Mouse (Mus musculus): ENCODE measurements around the gene Shank3.
A peak's percentile ranks its signal among the peaks of the same experiment; 100 is the strongest.

Shank3 gene

GRCm38 (mm10) chr15:89525464-89525863 is 26.0 kb downstream of the Shank3 start:
- DNase-seq = no peak

GRCm38 (mm10) chr15:89525896-89526295 is 26.5 kb downstream of the Shank3 start:
- no peak for DNase-seq

- no peak for DNase-seq
These were observed 27.4 kb downstream of the Shank3 start for GRCm38 (mm10) chr15:89526776-89527325.

GRCm38 (mm10) chr15:89527466-89527865 is 28.0 kb downstream of the Shank3 start:
- no peak for DNase-seq

GRCm38 (mm10) chr15:89528201-89528850 is 28.9 kb downstream of the Shank3 start:
- DNase-seq = no peak

GRCm38 (mm10) chr15:89528923-89529322 is 29.5 kb downstream of the Shank3 start:
- DNase-seq = no peak

- peak in 1 of 2 experiments; percentile 29 for DNase-seq
These were observed 30.9 kb downstream of the Shank3 start for GRCm38 (mm10) chr15:89530336-89530735.

- no peak for DNase-seq
These were observed 32.0 kb downstream of the Shank3 start for GRCm38 (mm10) chr15:89531399-89531798.

- no peak for DNase-seq
These were observed 32.9 kb downstream of the Shank3 start for GRCm38 (mm10) chr15:89532026-89532923.

GRCm38 (mm10) chr15:89532924-89533842 is 33.8 kb downstream of the Shank3 start:
- no peak for DNase-seq

GRCm38 (mm10) chr15:89533843-89534207 is 34.4 kb downstream of the Shank3 start:
- no peak for DNase-seq

- DNase-seq = no peak
These were observed 44.7 kb downstream of the Shank3 start for GRCm38 (mm10) chr15:89544171-89544570.

GRCm38 (mm10) chr15:89547321-89547720 is 47.9 kb downstream of the Shank3 start:
- DNase-seq = no peak

GRCm38 (mm10) chr15:89547824-89548601 is 48.6 kb downstream of the Shank3 start:
- no peak for DNase-seq

GRCm38 (mm10) chr15:89548837-89549236 is 49.4 kb downstream of the Shank3 start:
- no peak for DNase-seq

GRCm38 (mm10) chr15:89550506-89550905 is 51.1 kb downstream of the Shank3 start:
- no peak for DNase-seq

GRCm38 (mm10) chr15:89551733-89552132 is 52.3 kb downstream of the Shank3 start:
- no peak for DNase-seq

- no peak for DNase-seq
These were observed 56.2 kb downstream of the Shank3 start for GRCm38 (mm10) chr15:89555591-89555990.

- DNase-seq = no peak
These were observed 57.2 kb downstream of the Shank3 start for GRCm38 (mm10) chr15:89556401-89557178.

- peak in 1 of 2 experiments; percentile 26 for DNase-seq
These were observed 58.0 kb downstream of the Shank3 start for GRCm38 (mm10) chr15:89557179-89557995.

Measured in lung, adult 18-20 months (tissue).